ENCODE assay signal across 9 mouse cellular contexts in genomic region chr12:55720319-55720718, GRCm38 (mm10).
DNase-seq lines count a peak whose midpoint lies in the region; ATAC-seq and TF ChIP-seq lines count a peak whose summit lies in the region.
"Had no signal": no experiment of that assay in that cellular context is flagged by ENCODE, and none has a peak within 500 bp of the region (broad histone marks: within the 10 kb centered on the region; RNA-seq: fewer than 3 reads in every experiment).

No protein-coding gene starts in this region.

- H3K36me3 ChIP-seq in heart, adult 2 months (ENCODE audit: control insufficient read depth, insufficient read depth, low read length): peaks cover 2% of the 10 kb centered on the region
- H3K36me3 ChIP-seq in heart, embryonic 11.5 days (ENCODE audit: control insufficient read depth, insufficient read depth, low read length): 0 out of 2 replicates have a peak, but pooled peaks cover 3% of the 10 kb centered on the region
- H3K36me3 ChIP-seq in lung, postnatal 0 days (ENCODE audit: insufficient read depth, low read length): peaks cover 18% of the 10 kb centered on the region; the same call in 1 of the 2 replicates

- intact Hi-C loops in heart, adult 2 months (cut with DNase I): loop anchor here (5.0 kb wide), 1 partner anchor 112 kb away; no protein-coding TSS in a partner anchor

- no peaks in the 10 kb centered on the region for H3K4me1 ChIP-seq in heart, adult 2 months (ENCODE audit: control insufficient read depth, insufficient read depth, low read length)
- no peaks in the 10 kb centered on the region for H3K4me1 ChIP-seq in heart, embryonic 11.5 days (ENCODE audit: control insufficient read depth, insufficient read depth, low read length)
- H3K4me1 ChIP-seq in lung, postnatal 0 days (ENCODE audit: insufficient read depth, low read depth, low read length): no peaks in the 10 kb centered on the region

- no peak for DNase-seq in heart, adult 2 months
- peak; percentile 65 for DNase-seq in lung, postnatal 0 days (ENCODE audit: low spot score)
- DNase-seq in lung, postnatal 14 days: no peak
- peak; percentile 27 for DNase-seq in c-Kit-positive CD71-positive TER-119-negative erythroid progenitor cells, embryonic 14.5 days (ENCODE audit: low read depth)
- peak; percentile 18 for DNase-seq in retina, adult 2 months (ENCODE audit: low read depth, low spot score)
- no peak for DNase-seq in layer of hippocampus, postnatal 25 days (ENCODE audit: extremely low spot score in 1 of 2, low spot score in 1 of 2)
- no peak for DNase-seq in ovary, adult 18-20 months (ENCODE audit: low spot score)
- DNase-seq: gastrocnemius, postnatal 25 days had no signal

- H3K27ac ChIP-seq in heart, adult 2 months: no peak overlapping the region
- H3K27ac ChIP-seq in heart, embryonic 11.5 days (ENCODE audit: low read depth, low read length): no peak overlapping the region
- H3K27ac ChIP-seq in lung, postnatal 0 days (ENCODE audit: low read length): no peak overlapping the region

- TF ChIP-seq EP300 in heart, adult 2 months (IDR thresholded peaks at IDR 0.05; ENCODE audit: insufficient read depth, low read depth, low read length): no peak
- TF ChIP-seq EP300 in lung, postnatal 0 days (IDR thresholded peaks at IDR 0.05): no peak

- H3K9me3 ChIP-seq in heart, embryonic 11.5 days (replicated peaks; ENCODE audit: control insufficient read depth, low read length): no peaks in the 10 kb centered on the region
- no peaks in the 10 kb centered on the region for H3K9me3 ChIP-seq in lung, postnatal 0 days (ENCODE audit: low read length)

- TF ChIP-seq CTCF in heart, adult 2 months (IDR thresholded peaks at IDR 0.05): peak; percentile 77
- peak; percentile 77 for TF ChIP-seq CTCF in lung, postnatal 0 days (IDR thresholded peaks at IDR 0.05)

- H3K9ac ChIP-seq in heart, adult 2 months (ENCODE audit: low read depth, low read length): no peak overlapping the region
- H3K9ac ChIP-seq in heart, embryonic 11.5 days (ENCODE audit: low read depth, low read length): no peak overlapping the region
- no peak overlapping the region for H3K9ac ChIP-seq in lung, postnatal 0 days (replicated peaks; ENCODE audit: low read depth)

- no peaks in the 10 kb centered on the region for H3K27me3 ChIP-seq in heart, adult 2 months (ENCODE audit: control insufficient read depth, insufficient read depth, low read length)
- H3K27me3 ChIP-seq in heart, embryonic 11.5 days (ENCODE audit: control insufficient read depth, insufficient read depth, low read length): no peaks in the 10 kb centered on the region
- H3K27me3 ChIP-seq in lung, postnatal 0 days (replicated peaks; ENCODE audit: insufficient read depth, low read length): no peaks in the 10 kb centered on the region

- TF ChIP-seq POLR2A in heart, adult 2 months (IDR thresholded peaks at IDR 0.05; ENCODE audit: insufficient read depth, low read depth, low read length): no peak

- H3K4me2 ChIP-seq in heart, embryonic 11.5 days: no peak overlapping the region
- no peak overlapping the region for H3K4me2 ChIP-seq in lung, postnatal 0 days (replicated peaks; ENCODE audit: low read depth, low read length)

- no peak for ATAC-seq in heart, embryonic 11.5 days (replicated peaks; ENCODE audit: insufficient number of reproducible peaks, low FRiP score, low TSS enrichment)
- no peak for ATAC-seq in lung, postnatal 0 days

- 60% methylated on average over 1 of the region's 1 CpGs for WGBS in heart, adult 2 months
- WGBS in heart, embryonic 11.5 days (ENCODE audit: insufficient replicate concordance): 74% methylated on average over 1 of the region's 1 CpGs
- 68% methylated on average over 1 of the region's 1 CpGs for WGBS in lung, postnatal 0 days

- no peak overlapping the region for H3K4me3 ChIP-seq in heart, adult 2 months
- no peak overlapping the region for H3K4me3 ChIP-seq in heart, embryonic 11.5 days (ENCODE audit: low read depth, low read length)
- H3K4me3 ChIP-seq in lung, postnatal 0 days (ENCODE audit: low read depth, low read length): no peak overlapping the region

- no peaks in the 10 kb centered on the region for H3K79me2 ChIP-seq in heart, adult 2 months (replicated peaks; ENCODE audit: control insufficient read depth, insufficient read depth, low read length)

Comparison
In these comparisons a context has a peak if more than half of its experiments do, and no peak if none do; other contexts are left out.
1. DNase-seq: peak in lung, postnatal 0 days (single experiment), c-Kit-positive CD71-positive TER-119-negative erythroid progenitor cells, embryonic 14.5 days (single experiment) and retina, adult 2 months (single experiment); none in heart, adult 2 months (0 of 2), lung, postnatal 14 days (single experiment), layer of hippocampus, postnatal 25 days (0 of 2) and ovary, adult 18-20 months (single experiment).